Mouse (Mus musculus) R1 (cell line): Measurements from ENCODE around the gene Mmp15.

Source experiments
- DNase-seq: peaks from one replicate; pipeline ENCODE4 v3.0.0-alpha.2; 2018; ENCODE audit warnings: low read depth, low spot score

Gene Mmp15

GRCm38 (mm10) chr8:95341721-95342120 is 10.3 kb upstream of the Mmp15 start:
- DNase-seq = no peak

- no peak for DNase-seq
Observed at GRCm38 (mm10) chr8:95344668-95345067, 7.4 kb upstream of the Mmp15 start.

GRCm38 (mm10) chr8:95346643-95347545 is 5.2 kb upstream of the Mmp15 start:
- DNase-seq = peak; percentile 68

GRCm38 (mm10) chr8:95348356-95348755 is 3.7 kb upstream of the Mmp15 start:
- DNase-seq = no peak

- DNase-seq = no peak
Observed at GRCm38 (mm10) chr8:95348811-95349630, 3.0 kb upstream of the Mmp15 start.

GRCm38 (mm10) chr8:95351461-95351860 is 607 bp upstream of the Mmp15 start:
- peak; percentile 77 for DNase-seq

GRCm38 (mm10) chr8:95352871-95353866 is 1.1 kb downstream of the Mmp15 start:
- DNase-seq = peak; percentile 77

- DNase-seq = no peak
Observed at GRCm38 (mm10) chr8:95354606-95355005, 2.5 kb downstream of the Mmp15 start.

- no peak for DNase-seq
Observed at GRCm38 (mm10) chr8:95358550-95359411, 6.7 kb downstream of the Mmp15 start.

GRCm38 (mm10) chr8:95360181-95361015 is 8.3 kb downstream of the Mmp15 start:
- DNase-seq = no peak

- DNase-seq = no peak
Observed at GRCm38 (mm10) chr8:95361016-95361341, 8.9 kb downstream of the Mmp15 start.

- DNase-seq = no peak
Observed at GRCm38 (mm10) chr8:95362272-95362671, 10.2 kb downstream of the Mmp15 start.

- no peak for DNase-seq
Observed at GRCm38 (mm10) chr8:95363849-95364248, 11.8 kb downstream of the Mmp15 start.

GRCm38 (mm10) chr8:95369581-95370326 is 17.7 kb downstream of the Mmp15 start:
- DNase-seq = peak; percentile 93

GRCm38 (mm10) chr8:95373389-95374002 is 21.4 kb downstream of the Mmp15 start:
- no peak for DNase-seq

- DNase-seq = no peak
Observed at GRCm38 (mm10) chr8:95374429-95374828, 22.4 kb downstream of the Mmp15 start.

GRCm38 (mm10) chr8:95375374-95375930 is 23.4 kb downstream of the Mmp15 start:
- no peak for DNase-seq
